Mouse (Mus musculus) stomach, postnatal 0 days (tissue): ENCODE results near the gene Ppme1. TPM values are rescaled to one million over a fixed set of nuclear protein-coding genes. Genes with fewer than 3 reads are reported as not detected.

Experiments
- ATAC-seq: fragments of 200-750 bp; cut with Nextera tagmentation; 2 replicates; pipeline ENCODE4 v1.8.0; 2017; ENCODE audit not compliant: low FRiP score, low TSS enrichment
- DNase-seq: peaks from one replicate; pipeline ENCODE4 v3.0.0-alpha.2; 2016; ENCODE audit warnings: low spot score
- H3K27ac ChIP-seq: fragments of 300-500 bp; sonication (generic); replicated peaks from 2 replicates; pipeline ENCODE4 v1.5.1; 2014; ENCODE audit warnings: mild to moderate bottlenecking, control low read depth
- H3K27me3 ChIP-seq: fragments of 300-500 bp; sonication (generic); 2 replicates; pipeline ENCODE4 v1.6.1; 2014; ENCODE audit warnings: low read length; ENCODE audit not compliant: control insufficient read depth, insufficient read depth
- H3K36me3 ChIP-seq: fragments of 300-500 bp; sonication (generic); 2 replicates; pipeline ENCODE4 v1.6.1; 2014; ENCODE audit warnings: low read length, mixed read lengths; ENCODE audit not compliant: control insufficient read depth, insufficient read depth
- H3K4me1 ChIP-seq: fragments of 300-500 bp; sonication (generic); replicated peaks from 2 replicates; pipeline ENCODE4 v1.6.1; 2014; ENCODE audit warnings: antibody characterized with exemption; ENCODE audit not compliant: control insufficient read depth, insufficient read depth
- H3K4me2 ChIP-seq: fragments of 300-500 bp; sonication (generic); replicated peaks from 2 replicates; pipeline ENCODE4 v1.6.1; 2014; ENCODE audit warnings: low read depth, mild to moderate bottlenecking, control low read depth, moderate library complexity
- H3K4me3 ChIP-seq: fragments of 300-500 bp; sonication (generic); 2 replicates; pipeline ENCODE4 v1.5.1; 2014; ENCODE audit warnings: low read depth, low read length, control low read depth
- H3K9ac ChIP-seq: fragments of 300-500 bp; sonication (generic); 2 replicates; pipeline ENCODE4 v1.6.1; 2014; ENCODE audit warnings: mild to moderate bottlenecking, low read length, control low read depth, mixed read lengths
- H3K9me3 ChIP-seq: fragments of 300-500 bp; sonication (generic); 2 replicates; pipeline ENCODE4 v1.6.1; 2016; ENCODE audit warnings: low read length; ENCODE audit not compliant: control insufficient read depth
- CTCF ChIP-seq: IDR thresholded peaks from 2 replicates; pipeline ENCODE4 v1.5.1; 2016; ENCODE audit warnings: antibody characterized with exemption, low read depth, mild to moderate bottlenecking, moderate library complexity
- EP300 ChIP-seq: optimal IDR thresholded peaks from 2 replicates; pipeline ENCODE3; 2016; ENCODE audit warnings: antibody characterized with exemption
- WGBS: fragments of 180-500 bp; shearing (Covaris S2); extraction: QIAGEN DNeasy Blood & Tissue Kit; methylation state at CpG from one replicate; pipeline ENCODE4 v1.1.7; 2014; 5-methylcytosine and 5-hydroxymethylcytosine counted together
- polyA plus RNA-seq: library from polyadenylated mRNA; unstranded; fragments of >200 nt; fragmentation: Nextera tagmentation; extraction: Ambion mirVana; gene quantifications from 2 replicates; pipeline ENCODE4 v1.2.1, GENCODE M21; 2015

Gene Ppme1
- polyA plus RNA-seq, 1 experiment from 2014 or later, result 27.2 TPM

DNA sequence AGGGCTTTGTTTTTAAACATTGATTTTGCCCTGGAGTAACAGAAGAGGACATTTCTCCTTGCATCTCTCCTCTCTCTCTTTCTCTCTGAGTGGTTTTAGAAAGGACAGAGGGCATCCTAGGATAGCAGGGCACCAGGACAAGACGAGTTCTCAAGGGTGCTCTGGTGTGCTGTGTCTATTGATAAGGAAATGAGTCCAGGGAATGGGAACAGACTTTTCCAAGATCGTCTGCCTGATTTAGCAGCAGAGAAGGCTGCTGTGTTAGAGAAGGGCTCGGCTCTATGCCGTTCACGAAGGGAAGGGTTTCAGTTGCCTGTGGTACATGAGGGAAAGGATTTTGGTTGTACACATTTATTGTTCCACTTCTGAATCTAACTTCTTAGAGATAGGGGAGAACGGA lies 62.4 kb downstream of the Ppme1 start:
- TF ChIP-seq CTCF (no peak), EP300 (no peak)
- 37% methylated on average over 6 of the region's 6 CpGs for WGBS
- H3K27me3 ChIP-seq, result no peaks in the 10 kb centered on the region
- no peak for DNase-seq
- no peak overlapping the region for H3K4me2 ChIP-seq
- H3K9me3 ChIP-seq, result no peaks in the 10 kb centered on the region
- no peak overlapping the region for H3K9ac ChIP-seq
- H3K36me3 ChIP-seq, result no peaks in the 10 kb centered on the region
- no peak overlapping the region for H3K27ac ChIP-seq
- ATAC-seq, result no peak
- H3K4me1 ChIP-seq, result no peaks in the 10 kb centered on the region; the same call in 1 of the 2 replicates
- no peak overlapping the region for H3K4me3 ChIP-seq

DNA sequence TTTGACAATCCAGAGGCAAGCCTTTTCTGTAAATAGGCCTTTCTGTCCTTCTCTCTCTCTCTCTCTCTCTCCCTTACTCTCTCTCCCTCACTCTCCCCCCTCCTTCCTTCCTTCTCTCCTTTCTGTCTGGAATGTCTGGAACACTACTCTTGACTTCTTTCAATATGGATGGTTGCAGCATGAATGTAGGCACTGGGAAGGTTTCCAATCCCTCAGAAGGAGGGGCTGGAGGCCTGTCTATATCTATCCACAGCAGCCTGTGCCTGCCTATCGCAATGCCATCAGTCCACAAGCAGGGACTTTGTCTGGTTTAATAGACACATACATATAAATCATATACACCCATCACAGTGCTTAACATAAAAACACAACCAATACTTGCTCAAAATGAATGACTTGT lies 62.9 kb downstream of the Ppme1 start:
- Histone ChIP-seq H3K4me1 (no peaks in the 10 kb centered on the region; the same call in 1 of the 2 replicates), H3K4me3 (no peak overlapping the region), H3K9me3 (no peaks in the 10 kb centered on the region), H3K4me2 (no peak overlapping the region), H3K27me3 (no peaks in the 10 kb centered on the region), H3K27ac (no peak overlapping the region), H3K9ac (no peak overlapping the region), H3K36me3 (no peaks in the 10 kb centered on the region)
- no peak for TF ChIP-seq EP300
- no peak for TF ChIP-seq CTCF
- DNase-seq (no peak), ATAC-seq (no peak)
- 52% methylated on average over 1 of the region's 1 CpGs for WGBS

DNA sequence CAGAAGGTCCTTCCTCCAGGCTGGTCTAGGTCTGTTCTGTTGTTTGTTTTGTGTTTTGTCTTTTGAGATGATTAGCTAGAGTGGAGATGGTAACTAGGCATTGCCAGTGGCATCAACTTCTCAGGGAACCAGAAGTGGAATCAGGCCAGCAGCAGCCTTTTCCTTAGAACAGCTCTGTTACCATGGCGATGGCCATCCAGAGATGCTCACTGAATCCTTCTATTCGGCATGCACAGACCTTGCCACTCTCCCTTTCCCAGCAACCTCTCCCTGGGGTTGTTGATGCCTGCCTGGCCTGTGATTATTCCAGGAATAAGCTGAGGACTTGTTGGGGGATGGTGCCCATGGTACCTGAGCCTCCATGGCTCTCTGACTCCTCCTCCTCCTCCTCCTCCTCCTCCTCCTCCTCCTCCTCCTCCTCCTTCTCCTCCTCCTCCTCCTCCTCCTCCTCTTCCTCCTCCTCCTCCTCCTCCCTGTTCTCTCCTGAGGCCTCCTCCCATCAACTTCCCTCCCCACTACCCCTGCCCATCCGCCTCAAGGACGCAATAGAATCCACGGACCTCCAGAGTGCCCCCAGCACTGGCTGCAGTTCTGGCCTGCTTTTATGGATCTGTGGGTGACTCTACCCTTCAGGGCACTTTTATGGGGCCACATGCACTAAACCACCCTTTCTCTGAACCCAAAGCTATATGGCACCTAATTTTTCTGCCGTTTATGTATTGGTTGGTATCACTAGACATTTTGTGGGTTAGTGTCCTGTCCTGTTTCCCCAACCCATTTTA lies 64.0 kb downstream of the Ppme1 start:
- H3K4me2 ChIP-seq, result no peak overlapping the region
- no peak for ATAC-seq
- no peaks in the 10 kb centered on the region; the same call in 1 of the 2 replicates for H3K4me1 ChIP-seq
- DNase-seq, result no peak
- no peaks in the 10 kb centered on the region for H3K9me3 ChIP-seq
- no peak overlapping the region for H3K4me3 ChIP-seq
- H3K36me3 ChIP-seq, result no peaks in the 10 kb centered on the region
- TF ChIP-seq EP300, result no peak
- H3K9ac ChIP-seq, result no peak overlapping the region
- H3K27ac ChIP-seq, result no peak overlapping the region
- 85% methylated on average over 6 of the region's 6 CpGs for WGBS
- no peaks in the 10 kb centered on the region for H3K27me3 ChIP-seq

DNA sequence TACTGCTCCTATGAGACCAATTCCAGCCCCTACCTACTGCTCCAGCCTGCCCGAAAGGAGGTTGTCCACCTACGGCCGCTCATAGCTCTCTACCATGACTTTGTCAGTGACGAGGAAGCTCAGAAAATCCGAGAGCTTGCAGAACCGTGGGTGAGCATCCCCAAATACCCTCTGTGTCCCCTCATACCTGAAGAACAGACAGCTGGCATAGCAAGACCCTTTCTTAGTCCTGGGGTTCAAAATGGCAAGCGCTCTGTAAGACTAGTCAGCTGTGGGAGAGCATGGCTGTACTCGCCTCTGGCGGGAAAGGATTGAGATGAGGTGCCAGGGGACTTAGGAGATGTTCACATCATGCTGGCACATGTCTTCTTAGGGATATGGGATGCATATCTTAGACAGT lies 66.2 kb downstream of the Ppme1 start:
- no peak overlapping the region for H3K4me3 ChIP-seq
- H3K27me3 ChIP-seq, result no peaks in the 10 kb centered on the region
- DNase-seq (no peak), ATAC-seq (no peak)
- H3K36me3 ChIP-seq, result no peaks in the 10 kb centered on the region
- no peak overlapping the region for H3K4me2 ChIP-seq
- peaks cover 3% of the 10 kb centered on the region; the same call in 1 of the 2 replicates for H3K4me1 ChIP-seq
- no peaks in the 10 kb centered on the region for H3K9me3 ChIP-seq
- TF ChIP-seq CTCF (no peak), EP300 (no peak)
- no peak overlapping the region for H3K9ac ChIP-seq
- H3K27ac ChIP-seq, result no peak overlapping the region
- 89% methylated on average over 9 of the region's 9 CpGs for WGBS

DNA sequence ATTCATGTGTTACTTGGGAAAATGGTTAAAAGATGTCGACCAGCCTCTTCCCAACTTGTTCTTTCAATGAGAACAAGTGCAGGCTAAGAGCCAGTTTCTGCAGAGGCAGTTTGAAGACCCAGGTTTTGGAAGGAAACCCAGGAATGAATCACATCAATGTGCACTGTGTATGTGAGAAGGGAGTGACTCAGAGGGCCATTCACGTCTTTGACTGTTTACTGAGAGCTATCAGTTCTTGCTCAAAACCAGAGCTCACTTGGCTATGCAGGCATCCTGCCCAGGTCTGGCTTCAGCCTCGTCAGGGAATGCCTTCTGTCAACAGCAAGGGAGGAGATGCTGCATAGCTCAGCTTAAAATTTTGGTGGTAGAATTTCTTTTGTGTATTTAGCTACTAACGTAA lies 69.8 kb downstream of the Ppme1 start:
- 14% methylated on average over 4 of the region's 4 CpGs for WGBS
- no peaks in the 10 kb centered on the region for H3K36me3 ChIP-seq
- ATAC-seq (peak; percentile 86), DNase-seq (peak; percentile 64)
- H3K4me3 ChIP-seq, result no peak overlapping the region
- H3K4me2 ChIP-seq, result no peak overlapping the region
- peaks cover 3% of the 10 kb centered on the region; the same call in 1 of the 2 replicates for H3K4me1 ChIP-seq
- H3K27me3 ChIP-seq, result no peaks in the 10 kb centered on the region
- H3K9me3 ChIP-seq, result no peaks in the 10 kb centered on the region
- no peak overlapping the region for H3K9ac ChIP-seq
- TF ChIP-seq EP300 (no peak), CTCF (no peak)
- H3K27ac ChIP-seq, result 0 out of 2 replicates have a peak overlapping the region, but pooled peaks have one; percentile 30

DNA sequence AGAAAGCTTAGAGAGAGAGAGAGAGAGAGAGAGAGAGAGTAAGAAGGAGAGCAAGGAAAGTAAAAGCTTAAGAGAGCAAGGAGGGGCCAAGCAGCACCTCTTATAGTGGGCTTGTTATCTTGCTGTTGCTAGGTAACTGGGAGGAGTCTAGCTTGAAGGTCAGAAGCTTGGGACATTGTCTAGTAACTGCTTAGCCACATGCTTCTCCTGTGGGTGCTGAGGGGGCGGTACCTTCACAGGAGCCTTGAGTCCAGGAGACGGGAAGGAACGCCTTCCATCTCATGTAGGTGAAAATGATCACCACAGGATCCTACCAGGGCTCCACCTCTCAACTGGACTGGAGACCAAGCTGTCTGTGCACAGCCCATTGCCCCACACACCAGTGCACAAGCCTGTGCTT lies 70.7 kb downstream of the Ppme1 start:
- Histone ChIP-seq H3K36me3 (no peaks in the 10 kb centered on the region), H3K9me3 (no peaks in the 10 kb centered on the region), H3K9ac (no peak overlapping the region), H3K4me3 (no peak overlapping the region), H3K4me1 (peaks cover 3% of the 10 kb centered on the region; the same call in 1 of the 2 replicates), H3K27me3 (no peaks in the 10 kb centered on the region), H3K27ac (no peak overlapping the region), H3K4me2 (no peak overlapping the region)
- TF ChIP-seq EP300, result no peak
- no peak for TF ChIP-seq CTCF
- ATAC-seq (peak; percentile 56), DNase-seq (no peak)
- 69% methylated on average over 3 of the region's 3 CpGs for WGBS
